Mouse (Mus musculus) embryonic facial prominence, embryonic 14.5 days (tissue): ENCODE results near the gene Klrg1. TPM values are rescaled to one million over a fixed set of nuclear protein-coding genes. Genes with fewer than 3 reads are reported as not detected.

Experiments used
- ATAC-seq: fragments of 200-750 bp; cut with Nextera tagmentation; 2 replicates; pipeline ENCODE4 v1.8.0; 2017; ENCODE audit warnings: low read depth, moderate number of reproducible peaks, moderate TSS enrichment
- DNase-seq: peaks from one replicate; pipeline ENCODE4 v3.0.0-alpha.2; 2015; ENCODE audit warnings: low spot score
- H3K27ac ChIP-seq: fragments of 300-500 bp; sonication (generic); replicated peaks from 2 replicates; pipeline ENCODE4 v1.5.1; 2014; ENCODE audit warnings: low read depth, mild to moderate bottlenecking, low read length, moderate library complexity
- H3K27me3 ChIP-seq: fragments of 300-500 bp; sonication (generic); replicated peaks from 2 replicates; pipeline ENCODE4 v1.6.1; 2014; ENCODE audit warnings: low read length; ENCODE audit not compliant: control insufficient read depth, insufficient read depth
- H3K36me3 ChIP-seq: fragments of 300-500 bp; sonication (generic); 2 replicates; pipeline ENCODE4 v1.6.1; 2014; ENCODE audit warnings: low read length, mixed read lengths; ENCODE audit not compliant: control insufficient read depth, insufficient read depth
- H3K4me1 ChIP-seq: fragments of 300-500 bp; sonication (generic); 2 replicates; pipeline ENCODE4 v1.6.1; 2014; ENCODE audit warnings: antibody characterized with exemption, low read length; ENCODE audit not compliant: control insufficient read depth, insufficient read depth
- H3K4me2 ChIP-seq: fragments of 300-500 bp; sonication (generic); 2 replicates; pipeline ENCODE4 v1.6.1; 2014; ENCODE audit warnings: low read depth, mild to moderate bottlenecking, low read length, moderate library complexity, mixed read lengths
- H3K4me3 ChIP-seq: fragments of 300-500 bp; sonication (generic); 2 replicates; pipeline ENCODE4 v1.5.1; 2014; ENCODE audit warnings: low read depth, mild to moderate bottlenecking, low read length
- H3K9ac ChIP-seq: fragments of 300-500 bp; sonication (generic); 2 replicates; pipeline ENCODE4 v1.6.1; 2014; ENCODE audit warnings: low read depth, mild to moderate bottlenecking, low read length, moderate library complexity, mixed read lengths
- H3K9me3 ChIP-seq: fragments of 300-500 bp; sonication (generic); 2 replicates; pipeline ENCODE4 v1.6.1; 2016; ENCODE audit warnings: low read length; ENCODE audit not compliant: control insufficient read depth
- WGBS: fragments of 180-500 bp; shearing (Covaris S2); extraction: QIAGEN DNeasy Blood & Tissue Kit; methylation state at CpG from one replicate; pipeline ENCODE4 v1.1.7; 2014; 5-methylcytosine and 5-hydroxymethylcytosine counted together
- polyA plus RNA-seq: library from polyadenylated mRNA; unstranded; fragments of >200 nt; fragmentation: Nextera tagmentation; extraction: Ambion mirVana; gene quantifications from 2 replicates; pipeline ENCODE4 v1.2.1, GENCODE M21; 2014

Klrg1 gene
- polyA plus RNA-seq, 1 experiment from 2014 or later = 0.19 TPM

GRCm38 (mm10) chr6:122304790-122305555, 22.3 kb upstream of the Klrg1 start:
- H3K27me3 ChIP-seq = no peaks in the 10 kb centered on the region
- H3K27ac ChIP-seq = no peak overlapping the region
- WGBS = 79% methylated on average over 12 of the region's 12 CpGs
- no peak for DNase-seq
- no peaks in the 10 kb centered on the region for H3K9me3 ChIP-seq
- no peak for ATAC-seq
- no peak overlapping the region for H3K9ac ChIP-seq
- peaks cover 5% of the 10 kb centered on the region for H3K4me1 ChIP-seq
- no peaks in the 10 kb centered on the region for H3K36me3 ChIP-seq
- H3K4me2 ChIP-seq = no peak overlapping the region
- H3K4me3 ChIP-seq = no peak overlapping the region

- H3K4me3 ChIP-seq = no peak overlapping the region
- ATAC-seq = no peak
- no peak overlapping the region for H3K9ac ChIP-seq
- no peak overlapping the region for H3K4me2 ChIP-seq
- DNase-seq = peak; percentile 80
- H3K27me3 ChIP-seq = no peaks in the 10 kb centered on the region
- H3K9me3 ChIP-seq = no peaks in the 10 kb centered on the region
- no peaks in the 10 kb centered on the region for H3K36me3 ChIP-seq
- H3K27ac ChIP-seq = no peak overlapping the region
- 31% methylated on average over 6 of the region's 6 CpGs for WGBS
- H3K4me1 ChIP-seq = no peaks in the 10 kb centered on the region
Measured at GRCm38 (mm10) chr6:122304355-122304754, 21.7 kb upstream of the Klrg1 start.

GRCm38 (mm10) chr6:122303526-122303925, 20.8 kb upstream of the Klrg1 start:
- no peaks in the 10 kb centered on the region for H3K9me3 ChIP-seq
- ATAC-seq = no peak
- no peaks in the 10 kb centered on the region for H3K36me3 ChIP-seq
- DNase-seq = no peak
- no peak overlapping the region for H3K9ac ChIP-seq
- H3K27ac ChIP-seq = no peak overlapping the region
- no peaks in the 10 kb centered on the region for H3K27me3 ChIP-seq
- no peak overlapping the region for H3K4me3 ChIP-seq
- no peaks in the 10 kb centered on the region for H3K4me1 ChIP-seq
- H3K4me2 ChIP-seq = no peak overlapping the region; the same call in 1 of the 2 replicates
- 65% methylated on average over 9 of the region's 9 CpGs for WGBS

GRCm38 (mm10) chr6:122302661-122303060, 20.0 kb upstream of the Klrg1 start:
- no peaks in the 10 kb centered on the region for H3K27me3 ChIP-seq
- no peak overlapping the region for H3K27ac ChIP-seq
- H3K36me3 ChIP-seq = no peaks in the 10 kb centered on the region
- H3K4me3 ChIP-seq = no peak overlapping the region
- H3K4me1 ChIP-seq = no peaks in the 10 kb centered on the region
- no peak overlapping the region for H3K4me2 ChIP-seq
- ATAC-seq = no peak
- no peak for DNase-seq
- 79% methylated on average over 4 of the region's 4 CpGs for WGBS
- H3K9ac ChIP-seq = no peak overlapping the region
- no peaks in the 10 kb centered on the region for H3K9me3 ChIP-seq

GRCm38 (mm10) chr6:122302121-122302520, 19.4 kb upstream of the Klrg1 start:
- no peaks in the 10 kb centered on the region for H3K36me3 ChIP-seq
- H3K4me3 ChIP-seq = no peak overlapping the region
- ATAC-seq = no peak
- no peaks in the 10 kb centered on the region for H3K4me1 ChIP-seq
- 72% methylated on average over 1 of the region's 1 CpGs for WGBS
- no peaks in the 10 kb centered on the region for H3K9me3 ChIP-seq
- H3K27ac ChIP-seq = no peak overlapping the region
- H3K4me2 ChIP-seq = no peak overlapping the region
- H3K9ac ChIP-seq = no peak overlapping the region
- no peak for DNase-seq
- no peaks in the 10 kb centered on the region for H3K27me3 ChIP-seq

GRCm38 (mm10) chr6:122299621-122300133, 17.0 kb upstream of the Klrg1 start:
- Histone ChIP-seq H3K4me2 (no peak overlapping the region), H3K27ac (no peak overlapping the region), H3K27me3 (no peaks in the 10 kb centered on the region), H3K36me3 (no peaks in the 10 kb centered on the region), H3K9ac (no peak overlapping the region), H3K4me3 (no peak overlapping the region), H3K9me3 (no peaks in the 10 kb centered on the region), H3K4me1 (no peaks in the 10 kb centered on the region)
- ATAC-seq (no peak), DNase-seq (no peak)
- 53% methylated on average over 3 of the region's 3 CpGs for WGBS

GRCm38 (mm10) chr6:122298223-122298609, 15.5 kb upstream of the Klrg1 start:
- H3K9ac ChIP-seq = no peak overlapping the region
- no peak overlapping the region for H3K27ac ChIP-seq
- no peak for DNase-seq
- WGBS = 41% methylated on average over 4 of the region's 4 CpGs
- no peaks in the 10 kb centered on the region for H3K4me1 ChIP-seq
- no peaks in the 10 kb centered on the region for H3K27me3 ChIP-seq
- no peak overlapping the region for H3K4me3 ChIP-seq
- no peak overlapping the region for H3K4me2 ChIP-seq
- no peaks in the 10 kb centered on the region for H3K36me3 ChIP-seq
- H3K9me3 ChIP-seq = no peaks in the 10 kb centered on the region
- no peak for ATAC-seq

- ATAC-seq (peak; percentile 75), DNase-seq (peak; percentile 68)
- Histone ChIP-seq H3K9ac (peak overlapping the region; percentile 72), H3K4me2 (peak overlapping the region; percentile 73), H3K36me3 (no peaks in the 10 kb centered on the region), H3K27ac (peak overlapping the region; percentile 63), H3K9me3 (no peaks in the 10 kb centered on the region), H3K4me1 (no peaks in the 10 kb centered on the region), H3K4me3 (peak overlapping the region; percentile 48), H3K27me3 (no peaks in the 10 kb centered on the region)
- 5% methylated on average over 24 of the region's 25 CpGs for WGBS
Measured at GRCm38 (mm10) chr6:122297279-122298222, 14.9 kb upstream of the Klrg1 start.
